Mouse (Mus musculus) frontal cortex, postnatal 14 days (tissue): ENCODE measurements around the gene Peg12.

Experiments
- DNase-seq, 2 experiments: peaks; one replicate each; pipeline ENCODE4 v3.0.0; 2022; ENCODE audit warnings: low spot score in 2 of 2

The Peg12 gene

GRCm38 (mm10) chr7:62463878-62464755 is at the start of gene Peg12:
TSS of gene Peg12 (minus strand) at chr7:62464510.
- peak; percentile 6 to 19 for DNase-seq

- no peak for DNase-seq
Observed at GRCm38 (mm10) chr7:62486139-62486538, 21.8 kb upstream of the Peg12 start.

GRCm38 (mm10) chr7:62463007-62463877 is 1.1 kb downstream of the Peg12 start:
- peak in 1 of 2 experiments; percentile 5 for DNase-seq

- no peak for DNase-seq
Observed at GRCm38 (mm10) chr7:62462229-62463006, 1.9 kb downstream of the Peg12 start.

- no peak for DNase-seq
Observed at GRCm38 (mm10) chr7:62452353-62452752, 12.0 kb downstream of the Peg12 start.

GRCm38 (mm10) chr7:62445431-62446165 is 18.7 kb downstream of the Peg12 start:
- no peak for DNase-seq

- no peak for DNase-seq
Observed at GRCm38 (mm10) chr7:62436394-62436793, 27.9 kb downstream of the Peg12 start.

- no peak for DNase-seq
Observed at GRCm38 (mm10) chr7:62433243-62433642, 31.1 kb downstream of the Peg12 start.

- peak in 1 of 2 experiments; percentile 7 for DNase-seq
Observed at GRCm38 (mm10) chr7:62428337-62428736, 36.0 kb downstream of the Peg12 start.

- DNase-seq: no peak
Observed at GRCm38 (mm10) chr7:62423210-62423609, 41.1 kb downstream of the Peg12 start.

GRCm38 (mm10) chr7:62420566-62420965 is 43.7 kb downstream of the Peg12 start:
- no peak for DNase-seq

GRCm38 (mm10) chr7:62419493-62420360 is 44.6 kb downstream of the Peg12 start, which contains the start of gene Mkrn3:
TSS of gene Mkrn3 (minus strand) at chr7:62420139.
- DNase-seq: peak; percentile 70

- no peak for DNase-seq
Observed at GRCm38 (mm10) chr7:62419105-62419492, 45.2 kb downstream of the Peg12 start.

- DNase-seq: no peak
Observed at GRCm38 (mm10) chr7:62418346-62418745, 46.0 kb downstream of the Peg12 start.

GRCm38 (mm10) chr7:62416173-62416572 is 48.1 kb downstream of the Peg12 start:
- DNase-seq: no peak

GRCm38 (mm10) chr7:62415222-62415621 is 49.1 kb downstream of the Peg12 start:
- DNase-seq: no peak
